10 mouse cellular contexts compared by ENCODE assay signal in the genomic region with DNA sequence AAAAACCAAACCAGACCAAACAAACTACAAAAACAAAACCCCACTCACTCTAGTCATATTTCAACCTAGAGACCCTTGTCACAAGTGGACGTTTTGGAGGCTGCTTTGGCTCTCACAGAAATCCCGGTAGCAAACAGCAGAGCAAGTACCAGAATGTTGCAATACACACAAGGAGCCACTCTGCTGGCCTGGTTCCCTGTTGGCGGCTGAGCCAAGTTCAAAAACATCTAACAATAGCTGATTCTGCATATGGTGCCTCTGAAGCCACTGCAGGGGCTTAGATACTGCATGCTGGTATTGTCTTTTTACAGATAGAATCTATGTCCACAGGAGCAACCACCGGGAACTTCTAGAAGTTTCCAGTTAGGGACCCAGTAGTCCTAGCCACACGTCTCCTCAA.
A peak's percentile ranks its signal among the peaks of the same experiment; 100 is the strongest.
DNase-seq lines count a peak whose midpoint lies in the region; ATAC-seq and TF ChIP-seq lines count a peak whose summit lies in the region.
"Had no signal": no experiment of that assay in that cellular context is flagged by ENCODE, and none has a peak within 500 bp of the region (broad histone marks: within the 10 kb centered on the region; RNA-seq: fewer than 3 reads in every experiment).

No protein-coding gene starts in this region.

- WGBS in forebrain, postnatal 0 days: 31% methylated on average over 5 of the region's 5 CpGs
- WGBS in limb, embryonic 10.5 days: 79% methylated on average over 5 of the region's 5 CpGs

- H3K4me2 ChIP-seq in forebrain, postnatal 0 days (ENCODE audit: low read depth): no peak overlapping the region

- H3K4me3 ChIP-seq in forebrain, postnatal 0 days (ENCODE audit: low read depth, low read length): no peak overlapping the region
- no peak overlapping the region for H3K4me3 ChIP-seq in limb, embryonic 10.5 days

- no peak for TF ChIP-seq CTCF in forebrain, postnatal 0 days (IDR thresholded peaks at IDR 0.05; ENCODE audit: low read depth)

- no peaks in the 10 kb centered on the region; the same call in 1 of the 2 replicates for H3K9me3 ChIP-seq in forebrain, postnatal 0 days (ENCODE audit: low read length)
- H3K9me3 ChIP-seq in limb, embryonic 10.5 days (replicated peaks): peaks cover 3% of the 10 kb centered on the region; the same call in 1 of the 2 replicates

- ATAC-seq in forebrain, postnatal 0 days: peak; percentile 72
- ATAC-seq in megakaryocyte progenitor cell, adult 5-6 weeks (replicated peaks; ENCODE audit: poor library complexity): no peak

- intact Hi-C loops in left cerebral cortex, postnatal 4 days (cut with DNase I): no loop called here

- no peaks in the 10 kb centered on the region for H3K4me1 ChIP-seq in forebrain, postnatal 0 days (ENCODE audit: insufficient read depth)
- H3K4me1 ChIP-seq in limb, embryonic 10.5 days: peaks cover 10% of the 10 kb centered on the region

- no peaks in the 10 kb centered on the region for H3K27me3 ChIP-seq in forebrain, postnatal 0 days (ENCODE audit: insufficient read depth, low read length)
- H3K27me3 ChIP-seq in limb, embryonic 10.5 days (ENCODE audit: low read depth, poor library complexity, severe bottlenecking): no peaks in the 10 kb centered on the region

- DNase-seq in adrenal gland, postnatal 25 days: peak; percentile 32
- DNase-seq in adrenal gland, postnatal 4 days (ENCODE audit: low spot score in 2 of 2): no peak
- DNase-seq in adipocyte (ENCODE audit: low spot score): peak; percentile 59
- DNase-seq in forebrain, postnatal 0 days: peak; percentile 75
- peak; percentile 62 for DNase-seq in left cerebral cortex, postnatal 4 days
- no peak for DNase-seq in embryo, embryonic 10 days (ENCODE audit: low spot score)
- no peak for DNase-seq in limb, embryonic 10.5 days (ENCODE audit: low spot score)
- DNase-seq: kidney, adult 9 months had no signal

- H3K27ac ChIP-seq in forebrain, postnatal 0 days (ENCODE audit: low read depth, low read length): peak overlapping the region; percentile 30; the same call in 1 of the 2 replicates
- no peak overlapping the region for H3K27ac ChIP-seq in limb, embryonic 10.5 days
- H3K27ac ChIP-seq: macrophage had no signal

- no peak overlapping the region for H3K9ac ChIP-seq in forebrain, postnatal 0 days

- no peaks in the 10 kb centered on the region for H3K36me3 ChIP-seq in forebrain, postnatal 0 days (ENCODE audit: insufficient read depth)
- no peaks in the 10 kb centered on the region for H3K36me3 ChIP-seq in limb, embryonic 10.5 days

Comparison
In these comparisons a context has a peak if more than half of its experiments do, and no peak if none do; other contexts are left out.
1. DNase-seq: peak in adrenal gland, postnatal 25 days (single experiment), adipocyte (single experiment), forebrain, postnatal 0 days (single experiment) and left cerebral cortex, postnatal 4 days (single experiment); none in adrenal gland, postnatal 4 days (0 of 2), embryo, embryonic 10 days (single experiment) and limb, embryonic 10.5 days (single experiment).